Mouse (Mus musculus) C2C12 (cell line): ENCODE measurements around the gene Slc25a12. TPM values are rescaled to one million over a fixed set of nuclear protein-coding genes. Genes with fewer than 3 reads are reported as not detected.

Source experiments
- H3K27me3 ChIP-seq: one replicate; pipeline ENCODE4 v1.6.1; 2011; ENCODE audit not compliant: control insufficient read depth, insufficient read depth, insufficient read length
- H3K36me3 ChIP-seq: one replicate; pipeline ENCODE4 v1.6.1; 2011; ENCODE audit not compliant: control insufficient read depth, insufficient read depth
- H3K4me3 ChIP-seq: one replicate; pipeline ENCODE4 v1.5.1; 2011; ENCODE audit warnings: mild to moderate bottlenecking, control low read depth; ENCODE audit not compliant: poor library complexity, insufficient read depth, severe bottlenecking
- H3K79me2 ChIP-seq: one replicate; pipeline ENCODE4 v1.6.1; 2011; ENCODE audit not compliant: control insufficient read depth, insufficient read depth
- H3K79me3 ChIP-seq: one replicate; pipeline ENCODE4 v1.6.1; 2011; ENCODE audit warnings: low read depth, control low read depth
- H3ac ChIP-seq: one replicate; pipeline ENCODE3; 2011; ENCODE audit warnings: low read depth; ENCODE audit not compliant: control insufficient read depth, insufficient read length
- CEBPB ChIP-seq: IDR thresholded peaks from one replicate; pipeline ENCODE4 v1.6.1; 2011; ENCODE audit warnings: low read depth, mild to moderate bottlenecking, control low read depth, moderate library complexity
- CTCF ChIP-seq: IDR thresholded peaks from one replicate; pipeline ENCODE4 v1.5.1; 2011; ENCODE audit not compliant: control insufficient read depth, insufficient read depth, insufficient read length
- FOSL1 ChIP-seq: IDR thresholded peaks from one replicate; pipeline ENCODE4 v1.8.0; 2011; ENCODE audit warnings: mild to moderate bottlenecking, low read length; ENCODE audit not compliant: poor library complexity, insufficient read depth, severe bottlenecking
- MAX ChIP-seq: IDR thresholded peaks from one replicate; pipeline ENCODE4 v1.6.1; 2011; ENCODE audit warnings: mild to moderate bottlenecking, control low read depth
- MYOD1 ChIP-seq: IDR thresholded peaks from one replicate; pipeline ENCODE4 v1.6.1; 2011; ENCODE audit warnings: low read depth; ENCODE audit not compliant: control insufficient read depth, insufficient read length
- MYOG ChIP-seq: IDR thresholded peaks from one replicate; pipeline ENCODE4 v1.6.1; 2011; ENCODE audit not compliant: control insufficient read depth, insufficient read length; ENCODE audit errors: extremely low read depth
- USF1 ChIP-seq: IDR thresholded peaks from one replicate; pipeline ENCODE4 v1.6.1; 2011; ENCODE audit warnings: low read depth, mild to moderate bottlenecking, control low read depth, moderate library complexity
- polyA plus RNA-seq: library from polyadenylated mRNA; unstranded; fragments of >200 nt; fragmentation: generic; extraction: Trizol; gene quantifications from one replicate; pipeline ENCODE4 v1.2.1, GENCODE M21; 2012; ENCODE audit warnings: missing spikeins

Slc25a12 gene
- polyA plus RNA-seq, 1 experiment, result 32.8 TPM

DNA sequence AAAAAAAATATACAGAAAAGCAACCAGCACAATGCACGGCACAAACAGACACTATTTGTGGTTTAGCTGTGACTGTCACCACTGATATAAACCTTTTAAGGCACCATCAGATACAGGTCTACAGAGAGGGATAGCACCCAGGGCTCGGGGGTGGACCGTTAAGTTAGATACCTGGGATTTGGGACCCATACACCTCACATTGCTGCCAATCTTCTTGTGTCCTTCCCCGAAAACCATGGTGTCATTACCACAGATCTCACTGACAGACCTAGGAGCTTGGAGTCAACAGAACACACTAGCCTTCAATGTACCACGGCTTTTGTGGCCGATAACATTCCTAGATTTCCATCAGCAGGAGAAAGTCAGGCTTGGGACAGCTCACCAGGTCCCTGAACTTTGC lies 30.9 kb downstream of the Slc25a12 start:
- Histone ChIP-seq H3K79me2 (no peaks in the 10 kb centered on the region), H3ac (no peak overlapping the region)

DNA sequence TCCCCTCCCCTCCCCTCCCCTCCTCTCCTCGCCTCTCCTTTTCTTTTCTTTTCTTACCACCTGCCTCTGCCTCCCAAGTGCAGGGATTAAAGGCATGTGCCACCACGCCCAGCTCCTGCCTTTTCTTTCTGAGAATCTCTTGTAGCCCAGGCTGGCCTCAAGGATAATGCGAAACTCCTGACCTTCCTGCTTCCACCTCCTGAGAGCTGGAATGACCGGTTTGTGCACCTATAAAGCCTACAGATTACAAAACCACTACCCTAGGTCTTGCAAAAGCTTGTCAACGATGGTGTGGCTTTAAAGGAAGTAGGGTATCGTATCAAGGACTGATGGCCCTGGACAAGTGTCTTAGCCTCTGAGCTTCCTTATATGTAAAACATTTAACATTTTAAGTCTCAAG lies 31.3 kb downstream of the Slc25a12 start:
- no peak overlapping the region for H3K4me3 ChIP-seq
- H3K36me3 ChIP-seq, result peaks cover 12% of the 10 kb centered on the region
- H3ac ChIP-seq, result no peak overlapping the region
- no peaks in the 10 kb centered on the region for H3K79me2 ChIP-seq
- TF ChIP-seq CTCF (no peak), MAX (no peak), MYOD1 (no peak), USF1 (no peak)
- no peaks in the 10 kb centered on the region for H3K27me3 ChIP-seq
- H3K79me3 ChIP-seq, result no peaks in the 10 kb centered on the region

More for the DNA sequence above, 30.9 kb downstream of the Slc25a12 start:
- TF ChIP-seq CEBPB (no peak), MAX (no peak), USF1 (no peak), MYOD1 (no peak), MYOG (no peak), CTCF (no peak), FOSL1 (no peak)
- Histone ChIP-seq H3K4me3 (no peak overlapping the region), H3K27me3 (no peaks in the 10 kb centered on the region), H3K36me3 (peaks cover 12% of the 10 kb centered on the region), H3K79me3 (no peaks in the 10 kb centered on the region)

DNA sequence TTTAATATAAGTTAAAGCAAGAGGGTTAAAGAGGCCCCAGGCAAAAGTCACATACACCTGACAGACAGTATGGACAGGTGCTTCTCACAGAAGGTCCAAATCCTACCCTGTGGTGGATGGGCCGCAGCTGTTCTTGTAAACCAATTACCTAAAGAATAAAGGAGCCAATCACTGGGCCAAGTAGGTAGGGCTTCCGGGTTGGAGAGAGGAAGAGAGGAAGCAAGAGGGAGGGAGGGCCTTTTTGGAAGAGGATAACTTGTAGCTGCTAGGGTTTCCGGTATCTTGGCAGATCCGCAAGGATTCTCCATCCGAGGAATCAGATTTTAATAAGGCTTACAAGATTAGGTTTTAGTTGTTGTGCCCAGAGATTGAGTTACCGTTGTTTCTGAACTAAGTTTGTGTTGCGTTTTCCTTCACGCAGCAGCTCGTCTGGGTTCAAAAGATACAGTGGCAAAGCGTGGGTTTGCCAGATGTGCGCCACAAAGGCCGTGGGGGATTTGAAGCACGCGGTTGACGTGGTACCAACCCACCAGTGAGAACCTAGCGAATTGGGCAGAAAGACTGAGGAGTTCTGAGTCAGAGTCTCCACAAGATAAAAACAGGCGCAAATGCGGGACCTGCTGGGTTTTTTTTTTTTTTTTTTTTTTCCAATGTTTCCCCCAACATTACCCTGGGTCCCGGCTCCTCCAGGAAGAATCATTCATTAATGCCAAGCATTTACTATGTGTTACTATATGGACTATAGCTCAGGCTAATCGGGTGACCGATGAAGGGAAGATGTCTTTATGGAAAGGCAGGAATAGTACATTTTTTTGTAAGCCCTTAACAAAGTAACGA lies 33.3 kb downstream of the Slc25a12 start:
- H3K79me2 ChIP-seq, result no peaks in the 10 kb centered on the region
- TF ChIP-seq MAX, result no peak
- TF ChIP-seq MYOD1, result no peak
- TF ChIP-seq MYOG, result no peak
- TF ChIP-seq CTCF, result no peak
- TF ChIP-seq FOSL1, result no peak
- no peak for TF ChIP-seq CEBPB
- TF ChIP-seq USF1, result no peak
- H3K27me3 ChIP-seq, result no peaks in the 10 kb centered on the region
- H3K79me3 ChIP-seq, result no peaks in the 10 kb centered on the region
- H3K36me3 ChIP-seq, result peaks cover 16% of the 10 kb centered on the region
- H3K4me3 ChIP-seq, result no peak overlapping the region
- no peak overlapping the region for H3ac ChIP-seq

DNA sequence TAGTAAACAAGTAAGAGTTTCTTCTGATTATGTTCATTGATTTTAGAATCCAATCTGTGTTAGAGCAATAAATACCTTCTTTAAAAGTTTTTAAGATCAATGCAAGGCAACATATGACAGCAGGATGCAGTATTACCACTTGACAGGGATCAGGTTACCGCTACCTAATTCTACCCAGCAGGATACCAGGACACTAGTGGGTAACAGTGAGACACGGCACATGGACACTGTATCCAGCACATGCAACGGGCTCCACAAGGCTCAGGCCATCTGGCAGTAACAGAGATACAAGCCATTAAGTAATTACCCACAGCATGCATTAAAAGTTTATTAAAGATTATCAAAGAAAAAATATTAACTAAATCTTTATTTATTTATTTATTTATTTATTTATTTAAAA lies 37.8 kb downstream of the Slc25a12 start:
- Histone ChIP-seq H3K27me3 (no peaks in the 10 kb centered on the region), H3K79me2 (no peaks in the 10 kb centered on the region), H3ac (no peak overlapping the region), H3K36me3 (peaks cover 12% of the 10 kb centered on the region), H3K4me3 (no peak overlapping the region), H3K79me3 (no peaks in the 10 kb centered on the region)
- TF ChIP-seq CTCF (no peak), MYOG (no peak), USF1 (no peak)

DNA sequence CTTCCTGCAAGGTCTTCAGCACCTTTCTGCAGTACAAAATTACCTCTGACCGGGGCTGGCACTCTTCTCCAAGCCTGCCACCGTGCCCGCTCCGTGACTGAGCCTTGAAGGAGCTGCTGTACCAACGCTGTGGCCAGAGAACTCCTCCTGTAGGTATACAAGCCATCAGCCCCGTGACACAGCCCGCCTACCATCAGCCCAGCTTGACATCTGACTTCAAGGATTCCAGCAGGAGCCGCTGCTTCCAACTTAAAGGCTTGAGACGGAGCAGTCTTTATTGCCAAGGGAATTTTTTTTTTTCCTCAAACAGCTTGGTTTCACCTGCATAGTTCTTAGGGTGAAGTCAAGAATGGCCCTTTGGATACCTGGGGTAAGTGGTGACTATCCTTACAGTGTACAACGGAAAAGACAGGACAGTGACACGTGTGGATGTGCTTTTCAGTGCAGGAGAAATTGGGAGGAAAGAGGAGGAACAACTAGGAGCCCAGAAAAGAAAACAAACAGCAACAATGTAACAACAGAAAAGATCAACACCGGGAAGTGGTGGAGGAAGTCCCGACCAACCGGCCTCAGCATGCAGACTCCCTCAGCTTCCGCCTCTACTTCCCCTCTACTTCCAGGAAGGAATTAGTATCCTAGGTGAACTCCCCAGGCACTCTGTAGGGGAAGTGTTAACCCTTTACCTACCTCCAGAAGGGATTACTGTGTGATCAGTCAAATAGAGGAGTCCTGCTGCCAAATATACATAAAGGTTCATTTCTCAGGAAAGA lies 39.0 kb downstream of the Slc25a12 start:
- Histone ChIP-seq H3K4me3 (no peak overlapping the region), H3K79me3 (no peaks in the 10 kb centered on the region), H3K27me3 (no peaks in the 10 kb centered on the region), H3K79me2 (no peaks in the 10 kb centered on the region), H3K36me3 (peaks cover 12% of the 10 kb centered on the region), H3ac (no peak overlapping the region)
- TF ChIP-seq USF1, result no peak
- TF ChIP-seq MYOD1, result no peak
- no peak for TF ChIP-seq CTCF
- TF ChIP-seq CEBPB, result no peak
- TF ChIP-seq FOSL1, result no peak
- TF ChIP-seq MYOG, result no peak
- TF ChIP-seq MAX, result no peak
